Mouse (Mus musculus) midbrain, embryonic 14.5 days (tissue): ENCODE data around the gene Plagl2. TPM values are rescaled to one million over a fixed set of nuclear protein-coding genes. Genes with fewer than 3 reads are reported as not detected.

Experiments used
- ATAC-seq: fragments of 200-750 bp; cut with Nextera tagmentation; 2 replicates; pipeline ENCODE4 v1.8.0; 2017; ENCODE audit warnings: moderate number of reproducible peaks, moderate library complexity; ENCODE audit not compliant: low FRiP score, low TSS enrichment
- DNase-seq: peaks from one replicate; pipeline ENCODE4 v3.0.0-alpha.2; 2015
- H3K27ac ChIP-seq: fragments of 300-500 bp; sonication (generic); replicated peaks from 2 replicates; pipeline ENCODE4 v1.5.1; 2014; ENCODE audit warnings: mild to moderate bottlenecking, low read depth, low read length, moderate library complexity
- H3K27me3 ChIP-seq: fragments of 300-500 bp; sonication (generic); 2 replicates; pipeline ENCODE4 v1.6.1; 2014; ENCODE audit warnings: low read length, control low read depth, mixed read lengths; ENCODE audit not compliant: control insufficient read depth, insufficient read depth
- H3K36me3 ChIP-seq: fragments of 300-500 bp; sonication (generic); 2 replicates; pipeline ENCODE4 v1.6.1; 2014; ENCODE audit warnings: low read length, control low read depth; ENCODE audit not compliant: control insufficient read depth, insufficient read depth
- H3K4me1 ChIP-seq: fragments of 300-500 bp; sonication (generic); 2 replicates; pipeline ENCODE4 v1.6.1; 2014; ENCODE audit warnings: mild to moderate bottlenecking, antibody characterized with exemption, low read length, control low read depth; ENCODE audit not compliant: control insufficient read depth, insufficient read depth
- H3K4me2 ChIP-seq: fragments of 300-500 bp; sonication (generic); 2 replicates; pipeline ENCODE4 v1.6.1; 2014; ENCODE audit warnings: mild to moderate bottlenecking, low read length, moderate library complexity
- H3K4me3 ChIP-seq: fragments of 300-500 bp; sonication (generic); replicated peaks from 2 replicates; pipeline ENCODE4 v1.5.1; 2014; ENCODE audit warnings: low read depth, low read length
- H3K9ac ChIP-seq: fragments of 300-500 bp; sonication (generic); replicated peaks from 2 replicates; pipeline ENCODE4 v1.6.1; 2014; ENCODE audit warnings: mild to moderate bottlenecking, low read length, moderate library complexity
- H3K9me3 ChIP-seq: fragments of 300-500 bp; sonication (generic); 2 replicates; pipeline ENCODE4 v1.6.1; 2016; ENCODE audit warnings: low read length, control low read depth, mixed read lengths; ENCODE audit not compliant: control insufficient read depth
- WGBS: fragments of 180-500 bp; shearing (Covaris S2); extraction: QIAGEN DNeasy Blood & Tissue Kit; methylation state at CpG from one replicate; pipeline ENCODE4 v1.1.7; 2014; 5-methylcytosine and 5-hydroxymethylcytosine counted together
- polyA plus RNA-seq: library from polyadenylated mRNA; unstranded; fragments of >200 nt; fragmentation: Nextera tagmentation; extraction: Ambion mirVana; gene quantifications from 2 replicates; pipeline ENCODE4 v1.2.1, GENCODE M21; 2014

The Plagl2 gene
- polyA plus RNA-seq, 1 experiment from 2014 or later = 11.5 TPM

DNA sequence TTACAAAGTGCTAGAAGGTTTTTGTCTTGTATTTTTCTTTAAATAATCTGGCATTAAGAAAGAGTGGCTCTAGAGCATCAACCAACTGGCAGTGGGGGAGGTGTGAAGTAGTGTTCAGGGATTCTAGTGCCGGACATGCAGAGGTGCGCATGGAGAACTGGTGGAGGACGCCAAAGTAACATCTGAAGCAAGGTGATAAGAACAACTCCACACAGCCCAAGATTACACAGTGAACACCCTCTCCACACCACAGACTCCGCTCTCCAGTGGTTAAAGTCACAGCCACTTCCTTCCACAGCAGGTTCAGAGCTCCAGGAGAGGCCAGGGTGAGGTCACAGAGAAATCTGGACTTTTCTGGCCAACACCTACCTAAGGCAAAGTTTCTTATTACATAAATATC is 13.3 kb downstream of the Plagl2 start:
- Histone ChIP-seq H3K36me3 (peaks cover 50% of the 10 kb centered on the region), H3K4me1 (peaks cover 6% of the 10 kb centered on the region; the same call in 1 of the 2 replicates), H3K4me2 (no peak overlapping the region), H3K4me3 (no peak overlapping the region), H3K9ac (no peak overlapping the region), H3K27me3 (no peaks in the 10 kb centered on the region), H3K27ac (no peak overlapping the region), H3K9me3 (no peaks in the 10 kb centered on the region)
- ATAC-seq = no peak
- 91% methylated on average over 4 of the region's 4 CpGs for WGBS
- no peak for DNase-seq

DNA sequence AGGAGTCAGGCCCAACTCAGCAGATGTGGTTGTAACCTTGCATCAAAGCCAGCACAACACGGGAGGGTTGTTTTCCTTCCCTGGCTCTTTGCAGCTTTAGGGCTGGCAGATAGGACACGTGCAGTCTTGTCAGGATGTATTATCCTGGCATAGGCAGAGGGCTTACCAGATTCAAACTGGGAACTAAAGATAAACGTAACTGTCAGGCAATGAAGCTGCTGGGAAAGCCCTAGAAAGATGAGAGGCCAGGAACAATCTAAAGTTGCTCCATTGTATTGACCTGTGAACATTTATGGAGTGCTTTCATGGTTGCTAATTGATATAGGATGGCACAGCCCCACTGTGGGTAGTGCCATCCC is 15.7 kb downstream of the Plagl2 start:
- Histone ChIP-seq H3K4me3 (peak overlapping the region; percentile 55), H3K27ac (peak overlapping the region; percentile 86), H3K27me3 (no peaks in the 10 kb centered on the region), H3K9me3 (no peaks in the 10 kb centered on the region), H3K9ac (peak overlapping the region; percentile 80; the same call in 1 of the 2 replicates), H3K36me3 (peaks cover 27% of the 10 kb centered on the region), H3K4me1 (peaks cover 6% of the 10 kb centered on the region; the same call in 1 of the 2 replicates), H3K4me2 (peak overlapping the region; percentile 73)
- DNase-seq (no peak), ATAC-seq (no peak)
- 7% methylated on average over 3 of the region's 3 CpGs for WGBS

DNA sequence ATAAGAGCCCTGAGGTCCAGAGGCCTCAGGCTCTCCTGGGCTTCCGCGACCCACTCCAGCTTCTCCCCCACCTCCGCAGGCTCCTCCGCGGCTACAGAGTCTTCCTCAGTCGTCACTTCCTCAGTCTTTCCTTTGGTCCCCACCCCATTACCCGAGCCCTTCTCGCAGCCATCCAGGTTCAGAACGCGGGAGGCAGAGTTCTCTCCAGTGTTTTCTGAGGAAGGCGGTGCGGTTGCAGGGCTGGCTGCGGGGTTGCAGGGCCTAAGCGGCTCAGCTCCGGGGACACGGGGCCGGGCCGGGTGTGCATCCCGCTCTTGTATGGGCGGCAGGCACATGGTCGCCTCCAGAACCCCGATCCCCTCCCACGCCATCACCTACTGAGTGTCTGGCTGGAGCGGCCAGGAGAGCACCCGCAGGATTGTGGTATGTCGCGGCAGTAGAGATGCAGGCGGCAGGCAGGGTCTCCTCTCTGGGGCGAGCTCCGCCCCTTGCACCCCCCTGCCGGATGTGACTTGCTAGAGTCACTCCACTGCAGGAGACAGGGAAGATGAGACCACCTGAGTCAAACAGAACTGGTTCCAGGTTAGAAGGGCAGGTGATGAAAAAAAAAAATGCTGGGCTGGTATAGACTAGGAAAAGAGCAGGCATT is 16.2 kb downstream of the Plagl2 start, which contains the start of gene Tspyl3:
Gene Tspyl3 (minus strand): TSS at position 496 of the 649 bp plus-strand sequence.
- H3K36me3 ChIP-seq = peaks cover 22% of the 10 kb centered on the region
- peak; percentile 80 for DNase-seq
- WGBS = 1% methylated on average over 31 of the region's 31 CpGs
- peak; percentile 83 for ATAC-seq
- no peaks in the 10 kb centered on the region for H3K9me3 ChIP-seq
- H3K4me2 ChIP-seq = peak within 1 kb of the TSS; percentile 73
- H3K4me3 ChIP-seq = peak within 1 kb of the TSS; percentile 55
- H3K9ac ChIP-seq = peak within 1 kb of the TSS; percentile 80
- peaks cover 6% of the 10 kb centered on the region; the same call in 1 of the 2 replicates for H3K4me1 ChIP-seq
- peak within 1 kb of the TSS; percentile 86 for H3K27ac ChIP-seq
- no peaks in the 10 kb centered on the region for H3K27me3 ChIP-seq

DNA sequence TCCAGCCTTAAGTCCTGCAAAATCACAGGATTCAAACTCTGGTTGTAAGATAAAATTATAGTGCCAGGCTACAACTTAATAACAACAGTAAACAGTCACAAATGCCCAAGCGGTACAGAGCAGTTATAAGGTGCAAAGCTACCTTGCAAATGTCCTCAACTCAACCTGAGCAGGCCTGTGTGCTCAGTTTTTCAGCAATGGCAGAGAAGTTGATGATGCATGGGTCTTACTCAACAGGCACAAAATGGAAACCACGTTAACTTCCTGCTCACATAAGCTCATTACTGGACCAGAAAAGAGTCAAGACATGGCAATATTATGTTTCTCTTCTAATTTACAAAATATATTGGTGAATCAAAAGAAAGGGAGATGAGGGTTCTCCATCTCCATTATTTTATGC is 18.7 kb downstream of the Plagl2 start:
- Histone ChIP-seq H3K4me2 (no peak overlapping the region), H3K9me3 (no peaks in the 10 kb centered on the region), H3K4me3 (no peak overlapping the region), H3K27me3 (no peaks in the 10 kb centered on the region), H3K9ac (no peak overlapping the region), H3K36me3 (no peaks in the 10 kb centered on the region), H3K4me1 (peaks cover 6% of the 10 kb centered on the region; the same call in 1 of the 2 replicates), H3K27ac (no peak overlapping the region)
- ATAC-seq (no peak), DNase-seq (no peak)
- WGBS = 95% methylated on average over 2 of the region's 2 CpGs

DNA sequence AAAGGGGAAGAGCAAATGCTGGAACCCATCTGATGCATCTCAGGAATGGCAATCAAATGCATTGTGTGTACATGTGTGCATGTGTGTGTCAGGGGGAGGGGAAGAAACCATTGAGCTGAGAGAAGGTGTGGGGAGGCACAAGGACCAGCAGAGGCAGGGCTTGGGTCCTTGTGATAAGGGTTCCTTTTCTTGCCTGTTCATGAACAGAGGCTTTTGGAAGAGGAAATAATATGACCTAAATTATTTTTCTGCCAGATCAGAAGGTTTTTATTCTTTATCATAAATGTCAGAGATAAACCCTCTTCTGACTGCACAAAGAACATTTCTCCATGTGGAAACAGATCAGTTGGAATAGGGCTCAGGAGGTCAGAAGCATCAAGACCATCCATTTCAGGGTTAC is 19.1 kb downstream of the Plagl2 start:
- Histone ChIP-seq H3K36me3 (no peaks in the 10 kb centered on the region), H3K4me1 (peaks cover 6% of the 10 kb centered on the region; the same call in 1 of the 2 replicates), H3K27ac (no peak overlapping the region), H3K4me2 (no peak overlapping the region), H3K9ac (no peak overlapping the region), H3K9me3 (no peaks in the 10 kb centered on the region), H3K4me3 (no peak overlapping the region), H3K27me3 (no peaks in the 10 kb centered on the region)
- no peak for DNase-seq
- no peak for ATAC-seq

DNA sequence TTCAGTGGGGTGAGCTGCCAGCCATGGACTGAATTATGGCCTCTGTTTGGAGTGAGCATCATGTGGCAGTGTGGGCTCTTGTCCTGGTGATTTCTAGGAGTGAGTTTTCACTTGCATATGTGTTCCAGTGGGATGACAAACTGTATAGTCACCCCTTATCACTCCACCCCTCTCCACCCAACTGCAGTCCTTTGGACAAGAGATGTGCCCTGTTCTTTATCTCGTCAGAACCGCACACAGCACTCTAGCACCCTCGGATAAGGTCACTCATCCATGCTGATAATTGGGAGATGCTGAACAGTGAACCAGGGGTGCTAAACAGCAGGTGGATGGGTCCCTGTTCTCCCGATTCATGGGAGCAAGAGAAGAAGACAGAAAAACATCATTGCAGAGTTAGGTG is 19.6 kb downstream of the Plagl2 start:
- H3K4me1 ChIP-seq = peaks cover 6% of the 10 kb centered on the region; the same call in 1 of the 2 replicates
- ATAC-seq = no peak
- 90% methylated on average over 4 of the region's 4 CpGs for WGBS

DNA sequence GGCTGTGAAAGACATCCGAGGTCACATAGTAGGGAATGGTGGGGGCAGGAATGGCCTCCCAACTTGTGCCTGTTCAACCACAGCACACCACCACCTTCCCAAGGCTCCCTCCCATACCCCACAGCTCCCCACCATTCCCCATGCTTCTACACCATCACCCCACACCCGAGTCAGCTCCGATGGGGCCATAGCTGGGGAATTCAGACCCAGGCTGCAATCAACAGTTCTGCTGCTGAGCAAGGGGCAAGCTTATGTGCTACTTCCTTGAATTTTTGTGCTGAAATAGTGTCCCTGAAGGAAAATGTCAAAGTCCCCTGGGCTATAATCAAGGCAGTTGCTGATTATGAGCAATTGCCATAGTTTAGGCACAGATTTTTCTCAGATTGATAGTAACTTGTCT is 22.7 kb downstream of the Plagl2 start:
- Histone ChIP-seq H3K9ac (no peak overlapping the region), H3K4me2 (no peak overlapping the region), H3K27ac (no peak overlapping the region), H3K4me1 (no peaks in the 10 kb centered on the region), H3K4me3 (no peak overlapping the region), H3K36me3 (no peaks in the 10 kb centered on the region), H3K9me3 (no peaks in the 10 kb centered on the region), H3K27me3 (no peaks in the 10 kb centered on the region)
- 86% methylated on average over 3 of the region's 3 CpGs for WGBS
- DNase-seq = no peak
- ATAC-seq = no peak

More for the DNA sequence above, 19.6 kb downstream of the Plagl2 start:
- no peak overlapping the region for H3K4me2 ChIP-seq
- H3K27me3 ChIP-seq = no peaks in the 10 kb centered on the region
- H3K9ac ChIP-seq = no peak overlapping the region
- DNase-seq = no peak
- H3K36me3 ChIP-seq = no peaks in the 10 kb centered on the region
- no peak overlapping the region for H3K27ac ChIP-seq
- H3K4me3 ChIP-seq = no peak overlapping the region
- H3K9me3 ChIP-seq = no peaks in the 10 kb centered on the region

DNA sequence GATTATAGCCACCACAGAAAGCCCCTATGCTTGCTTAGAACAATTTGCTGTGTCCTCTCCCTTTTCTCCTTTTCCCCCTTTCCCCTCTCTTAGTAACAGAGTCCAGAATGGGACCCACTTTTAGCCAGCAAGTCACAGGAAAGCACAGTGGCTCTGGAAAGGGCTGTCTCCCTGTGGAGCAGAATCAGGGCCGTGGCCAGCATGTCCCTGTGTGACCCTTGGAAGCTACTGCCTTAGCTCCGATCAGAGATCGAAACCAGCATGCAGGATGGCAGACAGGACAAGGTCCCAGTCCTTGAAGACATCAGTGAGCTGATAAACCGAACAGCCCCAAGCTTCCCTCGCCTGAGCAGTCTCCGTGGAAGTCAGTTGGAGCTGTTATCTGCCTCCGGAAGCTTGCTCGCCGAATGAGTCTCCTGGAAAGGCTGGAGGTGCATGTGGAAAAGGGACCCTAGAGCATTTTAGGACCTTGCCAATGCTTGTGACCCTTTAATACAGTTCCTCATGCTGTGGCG is 23.3 kb downstream of the Plagl2 start:
- ATAC-seq (no peak), DNase-seq (no peak)
- Histone ChIP-seq H3K27ac (no peak overlapping the region), H3K4me3 (no peak overlapping the region), H3K4me1 (no peaks in the 10 kb centered on the region), H3K36me3 (no peaks in the 10 kb centered on the region), H3K9me3 (no peaks in the 10 kb centered on the region), H3K9ac (no peak overlapping the region), H3K27me3 (no peaks in the 10 kb centered on the region), H3K4me2 (no peak overlapping the region)
- 93% methylated on average over 10 of the region's 10 CpGs for WGBS

DNA sequence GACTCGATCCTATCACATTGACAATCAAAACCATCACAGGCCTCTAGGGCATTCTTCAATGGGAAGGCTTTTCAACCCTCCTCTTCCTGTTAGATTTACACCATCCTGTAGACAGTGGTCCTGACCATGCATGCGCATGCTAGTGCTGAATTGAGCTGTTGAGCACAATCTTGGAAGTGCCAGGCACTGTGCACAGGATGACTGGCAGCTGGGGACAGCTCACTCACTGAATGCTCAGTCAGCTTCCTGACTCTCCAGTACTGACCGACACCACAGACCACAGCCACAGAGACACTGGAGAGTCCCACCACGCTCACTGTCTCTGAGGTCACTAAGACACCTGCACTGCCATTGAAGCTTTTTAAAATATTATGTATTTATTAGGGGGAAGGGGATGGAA is 25.8 kb downstream of the Plagl2 start:
- 78% methylated on average over 4 of the region's 4 CpGs for WGBS
- Histone ChIP-seq H3K36me3 (peaks cover 3% of the 10 kb centered on the region; the same call in 1 of the 2 replicates), H3K4me1 (no peaks in the 10 kb centered on the region), H3K27me3 (no peaks in the 10 kb centered on the region), H3K9me3 (no peaks in the 10 kb centered on the region), H3K4me3 (no peak overlapping the region), H3K9ac (no peak overlapping the region), H3K27ac (no peak overlapping the region), H3K4me2 (no peak overlapping the region)
- DNase-seq (no peak), ATAC-seq (no peak)
